Mouse (Mus musculus) testis, adult 2 months (tissue): Measurements from ENCODE around the gene Nlrx1. TPM values are rescaled to one million over a fixed set of nuclear protein-coding genes. Genes with fewer than 3 reads are reported as not detected.

Source experiments
- H3K27ac ChIP-seq: fragments of 200-500 bp; 2 replicates; pipeline ENCODE4 v1.5.1; 2012; ENCODE audit warnings: low read depth, low read length; ENCODE audit not compliant: control insufficient read depth, insufficient read depth
- H3K27me3 ChIP-seq: fragments of 200-500 bp; 2 replicates; pipeline ENCODE4 v1.6.1; 2012; ENCODE audit warnings: mild to moderate bottlenecking, low read length, moderate library complexity; ENCODE audit not compliant: control insufficient read depth, insufficient read depth
- H3K36me3 ChIP-seq: fragments of 200-500 bp; 2 replicates; pipeline ENCODE4 v1.6.1; 2012; ENCODE audit warnings: mild to moderate bottlenecking, low read length; ENCODE audit not compliant: control insufficient read depth, insufficient read depth
- H3K4me1 ChIP-seq: fragments of 200-500 bp; 2 replicates; pipeline ENCODE4 v1.6.1; 2012; ENCODE audit warnings: low read length; ENCODE audit not compliant: control insufficient read depth, insufficient read depth
- H3K4me3 ChIP-seq: fragments of 200-500 bp; 2 replicates; pipeline ENCODE4 v1.5.1; 2012; ENCODE audit warnings: low read depth, mild to moderate bottlenecking, low read length, moderate library complexity, mixed read lengths; ENCODE audit not compliant: control insufficient read depth
- CTCF ChIP-seq: fragments of 200-500 bp; IDR thresholded peaks from 2 replicates; pipeline ENCODE4 v1.5.1; 2012; ENCODE audit warnings: low read depth, mild to moderate bottlenecking, inconsistent platforms, low read length, moderate library complexity; ENCODE audit not compliant: control insufficient read depth, insufficient read depth, insufficient replicate concordance
- POLR2A ChIP-seq: fragments of 200-500 bp; IDR thresholded peaks from 2 replicates; pipeline ENCODE4 v1.6.1; 2012; ENCODE audit warnings: low read depth, mild to moderate bottlenecking, inconsistent platforms, low read length, moderate library complexity; ENCODE audit not compliant: control insufficient read depth
- polyA plus RNA-seq: library from polyadenylated mRNA; depleted of rRNA; stranded (reverse); fragments of >200 nt; gene quantifications from 2 replicates; pipeline ENCODE4 v1.2.3, GENCODE M21; 2012

The Nlrx1 gene
- polyA plus RNA-seq, 1 experiment: 1.3 TPM

- Histone ChIP-seq H3K27ac (peak within 1 kb of the TSS; percentile 97), H3K4me1 (peaks cover 10% of the 10 kb centered on the region), H3K36me3 (peaks cover 1% of the 10 kb centered on the region; the same call in 1 of the 2 replicates), H3K4me3 (peak within 1 kb of the TSS; percentile 94), H3K27me3 (no peaks in the 10 kb centered on the region)
- TF ChIP-seq POLR2A (peak; percentile 55), CTCF (peak; percentile 96)
These were observed 34.5 kb downstream of the Nlrx1 start, which contains the start of gene Cbl for GRCm38 (mm10) chr9:44233802-44234478. TSS of gene Cbl (minus strand) at chr9:44234049.

GRCm38 (mm10) chr9:44233021-44233801 is 35.2 kb downstream of the Nlrx1 start:
- TF ChIP-seq POLR2A (no peak), CTCF (no peak)
- Histone ChIP-seq H3K4me3 (peak overlapping the region; percentile 94), H3K27ac (peak overlapping the region; percentile 97), H3K27me3 (no peaks in the 10 kb centered on the region), H3K4me1 (peaks cover 5% of the 10 kb centered on the region), H3K36me3 (peaks cover 1% of the 10 kb centered on the region; the same call in 1 of the 2 replicates)

- Histone ChIP-seq H3K4me1 (peaks cover 5% of the 10 kb centered on the region), H3K27ac (no peak overlapping the region), H3K36me3 (peaks cover under 1% of the 10 kb centered on the region; the same call in 1 of the 2 replicates), H3K4me3 (peak overlapping the region; percentile 10), H3K27me3 (no peaks in the 10 kb centered on the region)
- no peak for TF ChIP-seq POLR2A
- no peak for TF ChIP-seq CTCF
These were observed 36.8 kb downstream of the Nlrx1 start for GRCm38 (mm10) chr9:44231609-44232008.

DNA sequence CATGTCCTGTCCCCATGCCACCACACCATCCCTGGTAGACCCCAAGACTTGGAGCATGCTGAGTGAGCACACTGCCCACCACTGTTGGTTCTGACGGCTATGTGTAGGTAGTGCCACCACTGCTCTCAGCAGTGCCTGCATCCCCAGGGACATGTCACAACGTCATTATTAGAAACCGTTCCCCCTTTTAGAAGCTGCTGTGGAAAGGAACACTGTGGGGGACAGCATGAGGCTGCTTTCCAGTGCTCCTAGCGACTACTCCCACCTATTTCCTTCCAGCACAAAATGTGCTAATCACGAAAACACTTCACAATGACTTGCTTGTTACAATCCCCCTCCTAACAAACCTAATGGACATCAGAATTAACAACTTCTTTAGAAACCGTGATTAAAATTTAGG is 42.4 kb downstream of the Nlrx1 start:
- H3K4me3 ChIP-seq: no peak overlapping the region
- H3K27ac ChIP-seq: no peak overlapping the region
- no peak for TF ChIP-seq CTCF
- no peak for TF ChIP-seq POLR2A
- no peaks in the 10 kb centered on the region for H3K27me3 ChIP-seq
- peaks cover 5% of the 10 kb centered on the region for H3K4me1 ChIP-seq
- no peaks in the 10 kb centered on the region; the same call in 1 of the 2 replicates for H3K36me3 ChIP-seq

- H3K27ac ChIP-seq: no peak overlapping the region
- no peak for TF ChIP-seq POLR2A
- no peak for TF ChIP-seq CTCF
- no peaks in the 10 kb centered on the region; the same call in 1 of the 2 replicates for H3K36me3 ChIP-seq
- no peaks in the 10 kb centered on the region for H3K4me1 ChIP-seq
- H3K4me3 ChIP-seq: no peak overlapping the region
- no peaks in the 10 kb centered on the region for H3K27me3 ChIP-seq
These were observed 54.9 kb downstream of the Nlrx1 start for GRCm38 (mm10) chr9:44213538-44213937.

DNA sequence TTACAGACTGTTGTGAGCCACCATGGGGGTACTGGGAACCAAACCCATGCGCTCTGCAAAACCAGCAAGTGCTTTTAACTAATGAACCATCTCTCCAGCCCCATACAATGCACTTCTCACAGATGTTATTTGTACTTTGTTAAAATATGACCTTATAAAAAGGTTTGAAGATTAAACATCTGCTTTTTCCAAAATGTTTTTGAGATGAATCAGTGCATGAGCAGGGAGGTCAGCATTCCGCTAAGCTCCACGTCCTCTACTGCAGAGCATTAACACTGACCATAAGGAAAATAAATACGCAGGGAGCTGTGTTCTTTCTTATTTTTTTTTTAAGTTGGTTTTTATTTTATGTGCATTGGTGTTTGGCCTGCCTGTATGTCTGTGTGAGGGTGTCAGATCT is 56.0 kb downstream of the Nlrx1 start:
- H3K4me1 ChIP-seq: no peaks in the 10 kb centered on the region
- TF ChIP-seq CTCF (no peak), POLR2A (no peak)
- no peak overlapping the region for H3K27ac ChIP-seq
- no peaks in the 10 kb centered on the region; the same call in 1 of the 2 replicates for H3K36me3 ChIP-seq
- no peak overlapping the region for H3K4me3 ChIP-seq
- no peaks in the 10 kb centered on the region for H3K27me3 ChIP-seq

- Histone ChIP-seq H3K4me3 (no peak overlapping the region), H3K36me3 (no peaks in the 10 kb centered on the region; the same call in 1 of the 2 replicates), H3K27me3 (no peaks in the 10 kb centered on the region), H3K27ac (no peak overlapping the region), H3K4me1 (no peaks in the 10 kb centered on the region)
- TF ChIP-seq CTCF (no peak), POLR2A (no peak)
These were observed 59.0 kb downstream of the Nlrx1 start for GRCm38 (mm10) chr9:44209416-44209815.
